Mouse (Mus musculus): ENCODE measurements at regions not wholly inside any gene's neighbourhood (a gene's known extent, or its start where the extent isn't known, plus 50 kb on each side); places are given as distances from the start of the nearest gene placed in this dataset.

- no peak overlapping the region for H3K9ac ChIP-seq
- H3K9me3 ChIP-seq (replicated peaks): no peaks in the 10 kb centered on the region
- WGBS: 70% methylated on average over 1 of the region's 1 CpGs
- no peak overlapping the region for H3K4me2 ChIP-seq (replicated peaks)
- no peak for ATAC-seq (ENCODE audit: insufficient number of reproducible peaks, low FRiP score, low TSS enrichment, low read depth)
- no peaks in the 10 kb centered on the region for H3K36me3 ChIP-seq
- H3K27me3 ChIP-seq: no peaks in the 10 kb centered on the region
- H3K4me1 ChIP-seq: no peaks in the 10 kb centered on the region
- no peak overlapping the region for H3K4me3 ChIP-seq (replicated peaks)
- no peak overlapping the region for H3K27ac ChIP-seq (replicated peaks)
These were observed 277.4 kb upstream of the Pitrm1 start for GRCm38 (mm10) chr13:6270546-6270945.

- H3K4me1 ChIP-seq: no peaks in the 10 kb centered on the region
- no peak overlapping the region for H3K27ac ChIP-seq (replicated peaks)
- no peak overlapping the region for H3K9ac ChIP-seq
- H3K4me3 ChIP-seq (replicated peaks): no peak overlapping the region
- H3K36me3 ChIP-seq: no peaks in the 10 kb centered on the region
- 74% methylated on average over 1 of the region's 1 CpGs for WGBS
- H3K27me3 ChIP-seq: no peaks in the 10 kb centered on the region
- no peak overlapping the region for H3K4me2 ChIP-seq (replicated peaks)
- no peak for ATAC-seq (ENCODE audit: insufficient number of reproducible peaks, low FRiP score, low TSS enrichment, low read depth)
- H3K9me3 ChIP-seq (replicated peaks): no peaks in the 10 kb centered on the region
These were observed 275.0 kb upstream of the Pitrm1 start for GRCm38 (mm10) chr13:6272932-6273331.

- Histone ChIP-seq H3K27ac (replicated peaks) (no peak overlapping the region), H3K9ac (no peak overlapping the region), H3K4me2 (replicated peaks) (no peak overlapping the region), H3K36me3 (no peaks in the 10 kb centered on the region), H3K4me3 (replicated peaks) (no peak overlapping the region), H3K4me1 (no peaks in the 10 kb centered on the region), H3K27me3 (no peaks in the 10 kb centered on the region), H3K9me3 (replicated peaks) (no peaks in the 10 kb centered on the region)
- WGBS: 88% methylated on average over 1 of the region's 1 CpGs
- ATAC-seq (ENCODE audit: insufficient number of reproducible peaks, low FRiP score, low TSS enrichment, low read depth): no peak
These were observed 267.9 kb upstream of the Pitrm1 start for GRCm38 (mm10) chr13:6280073-6280472.

- Histone ChIP-seq H3K9me3 (replicated peaks) (no peaks in the 10 kb centered on the region), H3K4me1 (no peaks in the 10 kb centered on the region), H3K27me3 (no peaks in the 10 kb centered on the region), H3K9ac (no peak overlapping the region), H3K4me3 (replicated peaks) (no peak overlapping the region), H3K4me2 (replicated peaks) (no peak overlapping the region), H3K36me3 (no peaks in the 10 kb centered on the region), H3K27ac (replicated peaks) (no peak overlapping the region)
- 71% methylated on average over 6 of the region's 6 CpGs for WGBS
- no peak for ATAC-seq (ENCODE audit: insufficient number of reproducible peaks, low FRiP score, low TSS enrichment, low read depth)
These were observed 259.8 kb upstream of the Pitrm1 start for GRCm38 (mm10) chr13:6288109-6288508.

- no peak overlapping the region for H3K4me2 ChIP-seq (replicated peaks)
- no peak overlapping the region for H3K4me3 ChIP-seq (replicated peaks)
- 52% methylated on average over 3 of the region's 3 CpGs for WGBS
- no peak overlapping the region for H3K27ac ChIP-seq (replicated peaks)
- H3K36me3 ChIP-seq: no peaks in the 10 kb centered on the region
- H3K4me1 ChIP-seq: no peaks in the 10 kb centered on the region
- no peaks in the 10 kb centered on the region for H3K9me3 ChIP-seq (replicated peaks)
- H3K27me3 ChIP-seq: no peaks in the 10 kb centered on the region
- ATAC-seq (ENCODE audit: insufficient number of reproducible peaks, low FRiP score, low TSS enrichment, low read depth): no peak
- H3K9ac ChIP-seq: no peak overlapping the region
These were observed 255.9 kb upstream of the Pitrm1 start for GRCm38 (mm10) chr13:6292098-6292497.

GRCm38 (mm10) chr13:6305718-6306117, 242.2 kb upstream of the Pitrm1 start:
- Histone ChIP-seq H3K4me1 (no peaks in the 10 kb centered on the region), H3K9ac (no peak overlapping the region), H3K9me3 (replicated peaks) (no peaks in the 10 kb centered on the region), H3K4me3 (replicated peaks) (no peak overlapping the region), H3K27me3 (no peaks in the 10 kb centered on the region), H3K4me2 (replicated peaks) (no peak overlapping the region), H3K27ac (replicated peaks) (no peak overlapping the region), H3K36me3 (no peaks in the 10 kb centered on the region)
- ATAC-seq (ENCODE audit: insufficient number of reproducible peaks, low FRiP score, low TSS enrichment, low read depth): no peak

GRCm38 (mm10) chr13:6306616-6306988, 241.3 kb upstream of the Pitrm1 start:
- no peaks in the 10 kb centered on the region for H3K4me1 ChIP-seq
- H3K9ac ChIP-seq: no peak overlapping the region
- H3K9me3 ChIP-seq (replicated peaks): no peaks in the 10 kb centered on the region
- no peaks in the 10 kb centered on the region for H3K36me3 ChIP-seq
- H3K27me3 ChIP-seq: no peaks in the 10 kb centered on the region
- H3K4me3 ChIP-seq (replicated peaks): no peak overlapping the region
- no peak for ATAC-seq (ENCODE audit: insufficient number of reproducible peaks, low FRiP score, low TSS enrichment, low read depth)
- no peak overlapping the region for H3K27ac ChIP-seq (replicated peaks)
- no peak overlapping the region for H3K4me2 ChIP-seq (replicated peaks)
- WGBS: 24% methylated on average over 4 of the region's 4 CpGs

GRCm38 (mm10) chr13:6306989-6307917, 240.7 kb upstream of the Pitrm1 start:
- Histone ChIP-seq H3K4me1 (no peaks in the 10 kb centered on the region), H3K9ac (no peak overlapping the region), H3K9me3 (replicated peaks) (no peaks in the 10 kb centered on the region), H3K4me2 (replicated peaks) (no peak overlapping the region), H3K27me3 (no peaks in the 10 kb centered on the region), H3K27ac (replicated peaks) (no peak overlapping the region), H3K4me3 (replicated peaks) (no peak overlapping the region), H3K36me3 (no peaks in the 10 kb centered on the region)
- no peak for ATAC-seq (ENCODE audit: insufficient number of reproducible peaks, low FRiP score, low TSS enrichment, low read depth)
- WGBS: 45% methylated on average over 7 of the region's 7 CpGs

- H3K4me2 ChIP-seq (replicated peaks): no peak overlapping the region
- ATAC-seq (ENCODE audit: insufficient number of reproducible peaks, low FRiP score, low TSS enrichment, low read depth): no peak
These were observed 231.7 kb upstream of the Pitrm1 start for GRCm38 (mm10) chr13:6316201-6316600.

GRCm38 (mm10) chr13:6323948-6324347, 224.0 kb upstream of the Pitrm1 start:
- whole genome bisulfite sequencing: 55% methylated on average over 2 of the region's 2 CpGs
- Histone ChIP-seq H3K9ac (no peak overlapping the region), H3K36me3 (no peaks in the 10 kb centered on the region), H3K27ac (replicated peaks) (no peak overlapping the region), H3K9me3 (replicated peaks) (no peaks in the 10 kb centered on the region), H3K4me2 (replicated peaks) (no peak overlapping the region), H3K4me3 (replicated peaks) (no peak overlapping the region), H3K27me3 (no peaks in the 10 kb centered on the region), H3K4me1 (no peaks in the 10 kb centered on the region)
- ATAC-seq (ENCODE audit: insufficient number of reproducible peaks, low FRiP score, low TSS enrichment, low read depth): no peak

More at GRCm38 (mm10) chr13:6316201-6316600, 231.7 kb upstream of the Pitrm1 start:
- Histone ChIP-seq H3K4me3 (replicated peaks) (no peak overlapping the region), H3K27me3 (no peaks in the 10 kb centered on the region), H3K9me3 (replicated peaks) (no peaks in the 10 kb centered on the region), H3K9ac (no peak overlapping the region), H3K36me3 (no peaks in the 10 kb centered on the region), H3K4me1 (no peaks in the 10 kb centered on the region), H3K27ac (replicated peaks) (no peak overlapping the region)

- ATAC-seq (ENCODE audit: insufficient number of reproducible peaks, low FRiP score, low TSS enrichment, low read depth): no peak
- H3K4me1 ChIP-seq: no peaks in the 10 kb centered on the region
- H3K36me3 ChIP-seq: no peaks in the 10 kb centered on the region
- no peak overlapping the region for H3K27ac ChIP-seq (replicated peaks)
- no peak overlapping the region for H3K9ac ChIP-seq
- no peak overlapping the region for H3K4me2 ChIP-seq (replicated peaks)
- H3K9me3 ChIP-seq (replicated peaks): no peaks in the 10 kb centered on the region
- H3K4me3 ChIP-seq (replicated peaks): no peak overlapping the region
- WGBS: 88% methylated on average over 3 of the region's 3 CpGs
- H3K27me3 ChIP-seq: no peaks in the 10 kb centered on the region
These were observed 217.5 kb upstream of the Pitrm1 start for GRCm38 (mm10) chr13:6330320-6330950.

Measured in embryonic facial prominence, embryonic 15.5 days (tissue).